Mouse (Mus musculus) midbrain, embryonic 14.5 days (tissue): ENCODE measurements around the gene Stk17b. TPM values are rescaled to one million over a fixed set of nuclear protein-coding genes. Genes with fewer than 3 reads are reported as not detected.
"Not testable (repeated sequence)": the region's sequence is repeated elsewhere in the genome, so short reads cannot be mapped to it uniquely, and the experiment has no call there.

ENCODE experiments used
- ATAC-seq: fragments of 200-750 bp; cut with Nextera tagmentation; 2 replicates; pipeline ENCODE4 v1.8.0; 2017; ENCODE audit warnings: moderate number of reproducible peaks, moderate library complexity; ENCODE audit not compliant: low FRiP score, low TSS enrichment
- DNase-seq: peaks from one replicate; pipeline ENCODE4 v3.0.0-alpha.2; 2015
- H3K27ac ChIP-seq: fragments of 300-500 bp; sonication (generic); replicated peaks from 2 replicates; pipeline ENCODE4 v1.5.1; 2014; ENCODE audit warnings: mild to moderate bottlenecking, low read depth, low read length, moderate library complexity
- H3K27me3 ChIP-seq: fragments of 300-500 bp; sonication (generic); 2 replicates; pipeline ENCODE4 v1.6.1; 2014; ENCODE audit warnings: low read length, control low read depth, mixed read lengths; ENCODE audit not compliant: control insufficient read depth, insufficient read depth
- H3K36me3 ChIP-seq: fragments of 300-500 bp; sonication (generic); 2 replicates; pipeline ENCODE4 v1.6.1; 2014; ENCODE audit warnings: low read length, control low read depth; ENCODE audit not compliant: control insufficient read depth, insufficient read depth
- H3K4me1 ChIP-seq: fragments of 300-500 bp; sonication (generic); 2 replicates; pipeline ENCODE4 v1.6.1; 2014; ENCODE audit warnings: mild to moderate bottlenecking, antibody characterized with exemption, low read length, control low read depth; ENCODE audit not compliant: control insufficient read depth, insufficient read depth
- H3K4me2 ChIP-seq: fragments of 300-500 bp; sonication (generic); 2 replicates; pipeline ENCODE4 v1.6.1; 2014; ENCODE audit warnings: mild to moderate bottlenecking, low read length, moderate library complexity
- H3K4me3 ChIP-seq: fragments of 300-500 bp; sonication (generic); replicated peaks from 2 replicates; pipeline ENCODE4 v1.5.1; 2014; ENCODE audit warnings: low read depth, low read length
- H3K9ac ChIP-seq: fragments of 300-500 bp; sonication (generic); replicated peaks from 2 replicates; pipeline ENCODE4 v1.6.1; 2014; ENCODE audit warnings: mild to moderate bottlenecking, low read length, moderate library complexity
- H3K9me3 ChIP-seq: fragments of 300-500 bp; sonication (generic); 2 replicates; pipeline ENCODE4 v1.6.1; 2016; ENCODE audit warnings: low read length, control low read depth, mixed read lengths; ENCODE audit not compliant: control insufficient read depth
- whole genome bisulfite sequencing: fragments of 180-500 bp; shearing (Covaris S2); extraction: QIAGEN DNeasy Blood & Tissue Kit; methylation state at CpG from one replicate; pipeline ENCODE4 v1.1.7; 2014; 5-methylcytosine and 5-hydroxymethylcytosine counted together
- polyA plus RNA-seq: library from polyadenylated mRNA; unstranded; fragments of >200 nt; fragmentation: Nextera tagmentation; extraction: Ambion mirVana; gene quantifications from 2 replicates; pipeline ENCODE4 v1.2.1, GENCODE M21; 2014

Stk17b gene
- polyA plus RNA-seq, 1 experiment from 2014 or later, result 5.5 TPM

- ATAC-seq, result not testable (repeated sequence)
- WGBS, result 64% methylated on average over 5 of the region's 5 CpGs
Observed at GRCm38 (mm10) chr1:53709602-53710001, 75.4 kb downstream of the Stk17b start.

DNA sequence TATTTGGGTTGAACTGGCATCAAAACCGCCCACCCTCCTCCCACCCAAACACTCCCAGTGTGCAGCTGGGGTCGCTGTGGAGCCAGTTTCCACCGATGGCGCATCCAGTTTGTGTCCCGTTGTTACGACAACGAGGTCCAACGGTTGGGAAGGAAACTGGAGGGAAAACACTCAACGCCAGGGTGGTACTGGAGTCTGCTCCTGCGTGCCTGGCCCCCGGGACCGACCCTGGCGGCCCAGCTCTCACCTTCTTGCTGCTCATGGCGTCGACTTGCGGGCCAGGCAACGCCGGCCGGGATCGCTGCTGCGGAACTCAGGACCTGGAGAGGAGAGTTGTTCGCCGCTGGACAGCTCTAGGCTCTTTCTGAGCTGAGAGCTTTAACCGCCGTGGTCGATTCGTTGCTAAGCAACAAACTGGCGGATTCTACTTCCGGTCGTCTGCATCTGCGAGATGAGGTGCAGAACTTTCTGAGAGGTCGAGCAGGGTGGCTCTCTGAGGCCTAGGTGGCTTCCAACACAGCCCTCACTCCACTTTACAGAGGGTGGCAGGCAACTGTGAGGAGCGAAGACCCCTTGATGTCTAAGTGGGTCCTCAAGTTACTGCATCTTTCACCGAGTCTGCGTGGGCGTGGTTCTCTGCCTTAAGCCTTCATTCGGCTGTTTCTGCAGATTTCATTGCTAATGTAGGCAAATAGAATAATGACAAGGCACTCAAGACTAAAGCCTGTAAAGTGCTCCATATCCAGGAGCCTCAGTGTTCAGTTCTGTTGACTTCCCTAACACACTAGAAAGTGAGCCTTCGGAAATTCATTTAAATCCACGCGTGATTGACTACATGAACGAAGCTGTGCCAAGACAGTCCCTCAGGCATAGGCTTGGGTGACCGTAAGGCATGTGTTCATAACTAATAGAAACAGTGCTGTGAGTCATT, 78.3 kb downstream of the Stk17b start, which contains the start of gene Dnah7a:
Gene Dnah7a (minus strand): TSS at position 354 of the 931 bp plus-strand sequence.
- ATAC-seq, result peak; percentile 86
- Histone ChIP-seq H3K9me3 (no peaks in the 10 kb centered on the region), H3K27me3 (no peaks in the 10 kb centered on the region), H3K9ac (peak within 1 kb of the TSS; percentile 62), H3K4me1 (peaks cover 3% of the 10 kb centered on the region; the same call in 1 of the 2 replicates), H3K36me3 (no peaks in the 10 kb centered on the region), H3K27ac (peak within 1 kb of the TSS; percentile 77), H3K4me3 (peak within 1 kb of the TSS; percentile 58), H3K4me2 (peak within 1 kb of the TSS; percentile 75)
- DNase-seq, result peak; percentile 88
- 15% methylated on average over 42 of the region's 42 CpGs for WGBS

More at GRCm38 (mm10) chr1:53709602-53710001, 75.4 kb downstream of the Stk17b start:
- H3K27ac ChIP-seq, H3K4me1 ChIP-seq, H3K27me3 ChIP-seq, H3K9ac ChIP-seq, H3K36me3 ChIP-seq, H3K9me3 ChIP-seq, H3K4me3 ChIP-seq, H3K4me2 ChIP-seq: not testable (repeated sequence)
- DNase-seq, result peak; percentile 14

Other genes with a start within 250 kb of the Stk17b start
- gene Dnah7a, start 78.4 kb downstream of the Stk17b start, polyA plus RNA-seq, result 10.9 and 12.7 TPM in 2 replicates